Mouse (Mus musculus) testis, adult 2 months (tissue): ENCODE data around the gene Ptpn7. TPM values are rescaled to one million over a fixed set of nuclear protein-coding genes. Genes with fewer than 3 reads are reported as not detected.
A peak's percentile ranks its signal among the peaks of the same experiment; 100 is the strongest.

Experiments used
- H3K27ac ChIP-seq: fragments of 200-500 bp; 2 replicates; pipeline ENCODE4 v1.5.1; 2012; ENCODE audit warnings: low read depth, low read length; ENCODE audit not compliant: control insufficient read depth, insufficient read depth
- H3K27me3 ChIP-seq: fragments of 200-500 bp; 2 replicates; pipeline ENCODE4 v1.6.1; 2012; ENCODE audit warnings: mild to moderate bottlenecking, low read length, moderate library complexity; ENCODE audit not compliant: control insufficient read depth, insufficient read depth
- H3K36me3 ChIP-seq: fragments of 200-500 bp; 2 replicates; pipeline ENCODE4 v1.6.1; 2012; ENCODE audit warnings: mild to moderate bottlenecking, low read length; ENCODE audit not compliant: control insufficient read depth, insufficient read depth
- H3K4me1 ChIP-seq: fragments of 200-500 bp; 2 replicates; pipeline ENCODE4 v1.6.1; 2012; ENCODE audit warnings: low read length; ENCODE audit not compliant: control insufficient read depth, insufficient read depth
- H3K4me3 ChIP-seq: fragments of 200-500 bp; 2 replicates; pipeline ENCODE4 v1.5.1; 2012; ENCODE audit warnings: low read depth, mild to moderate bottlenecking, low read length, moderate library complexity, mixed read lengths; ENCODE audit not compliant: control insufficient read depth
- CTCF ChIP-seq: fragments of 200-500 bp; IDR thresholded peaks from 2 replicates; pipeline ENCODE4 v1.5.1; 2012; ENCODE audit warnings: low read depth, mild to moderate bottlenecking, inconsistent platforms, low read length, moderate library complexity; ENCODE audit not compliant: control insufficient read depth, insufficient read depth, insufficient replicate concordance
- POLR2A ChIP-seq: fragments of 200-500 bp; IDR thresholded peaks from 2 replicates; pipeline ENCODE4 v1.6.1; 2012; ENCODE audit warnings: low read depth, mild to moderate bottlenecking, inconsistent platforms, low read length, moderate library complexity; ENCODE audit not compliant: control insufficient read depth
- polyA plus RNA-seq: library from polyadenylated mRNA; depleted of rRNA; stranded (reverse); fragments of >200 nt; gene quantifications from 2 replicates; pipeline ENCODE4 v1.2.3, GENCODE M21; 2012

Ptpn7 gene
- polyA plus RNA-seq, 1 experiment: 2.6 TPM

- no peak overlapping the region for H3K4me3 ChIP-seq
- H3K36me3 ChIP-seq: no peaks in the 10 kb centered on the region
- no peaks in the 10 kb centered on the region for H3K27me3 ChIP-seq
- TF ChIP-seq CTCF (no peak), POLR2A (no peak)
- H3K27ac ChIP-seq: no peak overlapping the region
- H3K4me1 ChIP-seq: peaks cover 16% of the 10 kb centered on the region
Measured at GRCm38 (mm10) chr1:135148476-135148875, 16.0 kb downstream of the Ptpn7 start.

GRCm38 (mm10) chr1:135148996-135149395 is 16.5 kb downstream of the Ptpn7 start:
- Histone ChIP-seq H3K27me3 (no peaks in the 10 kb centered on the region), H3K4me1 (peaks cover 16% of the 10 kb centered on the region), H3K36me3 (no peaks in the 10 kb centered on the region), H3K27ac (no peak overlapping the region), H3K4me3 (no peak overlapping the region)
- TF ChIP-seq POLR2A: no peak
- no peak for TF ChIP-seq CTCF

- no peak for TF ChIP-seq POLR2A
- TF ChIP-seq CTCF: no peak
- H3K4me3 ChIP-seq: peak overlapping the region; percentile 35; the same call in 1 of the 2 replicates
- no peak overlapping the region for H3K27ac ChIP-seq
- H3K36me3 ChIP-seq: no peaks in the 10 kb centered on the region
- no peaks in the 10 kb centered on the region for H3K27me3 ChIP-seq
- peaks cover 3% of the 10 kb centered on the region for H3K4me1 ChIP-seq
Measured at GRCm38 (mm10) chr1:135154011-135154410, 21.5 kb downstream of the Ptpn7 start.

DNA sequence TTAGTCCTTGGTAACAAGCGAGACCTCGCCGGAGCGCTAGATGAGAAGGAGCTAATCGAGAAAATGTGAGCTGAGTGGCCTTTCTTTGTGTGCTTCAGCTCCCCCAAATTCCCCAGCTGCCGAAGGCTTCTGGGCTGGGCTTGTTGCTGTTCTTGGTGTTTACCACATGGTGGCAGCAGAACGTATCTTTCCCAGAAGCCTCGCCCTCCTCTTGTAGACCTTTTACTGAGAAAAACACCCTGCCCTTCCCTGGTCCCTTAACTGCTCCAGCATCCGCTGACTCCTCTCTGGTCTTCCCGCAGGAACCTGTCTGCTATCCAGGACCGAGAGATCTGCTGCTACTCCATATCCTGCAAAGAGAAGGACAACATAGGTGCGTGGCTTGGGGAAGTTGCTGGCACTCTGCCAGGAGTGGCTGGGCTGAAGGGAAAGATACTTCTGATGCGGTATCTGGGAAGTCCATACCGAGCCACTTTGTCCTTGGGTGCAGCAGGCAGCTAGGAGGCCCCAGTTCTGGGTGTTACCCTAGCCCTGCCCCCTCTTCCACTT is 22.0 kb downstream of the Ptpn7 start:
- H3K27me3 ChIP-seq: no peaks in the 10 kb centered on the region
- no peaks in the 10 kb centered on the region for H3K36me3 ChIP-seq
- peak; percentile 70; the same call in 1 of the 2 replicates for TF ChIP-seq CTCF
- no peak for TF ChIP-seq POLR2A

DNA sequence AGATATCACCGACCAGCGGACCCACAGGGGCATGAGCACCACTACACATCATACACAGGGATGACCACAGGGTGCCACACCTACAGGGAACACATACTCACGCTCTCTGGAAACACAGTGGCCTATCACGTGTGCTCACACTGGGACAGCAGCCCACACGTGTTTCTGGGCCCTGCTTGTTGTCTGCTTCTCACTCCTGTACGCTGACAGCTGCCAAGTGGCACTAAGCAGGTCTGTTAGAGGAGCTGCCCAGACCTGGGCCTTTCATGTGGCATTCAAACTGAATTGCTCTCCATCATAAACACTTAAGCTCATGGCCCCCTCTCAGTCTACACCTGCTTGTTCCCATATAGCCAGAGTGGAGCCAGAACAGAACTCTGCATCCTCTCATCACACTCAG is 23.8 kb downstream of the Ptpn7 start:
- Histone ChIP-seq H3K4me3 (no peak overlapping the region), H3K27me3 (no peaks in the 10 kb centered on the region), H3K4me1 (peaks cover 10% of the 10 kb centered on the region), H3K36me3 (no peaks in the 10 kb centered on the region), H3K27ac (no peak overlapping the region)
- no peak for TF ChIP-seq CTCF
- TF ChIP-seq POLR2A: no peak

More for the DNA sequence above, 22.0 kb downstream of the Ptpn7 start:
- no peak overlapping the region for H3K27ac ChIP-seq
- peak overlapping the region; percentile 35; the same call in 1 of the 2 replicates for H3K4me3 ChIP-seq
- peaks cover 3% of the 10 kb centered on the region for H3K4me1 ChIP-seq

- Histone ChIP-seq H3K27me3 (no peaks in the 10 kb centered on the region), H3K4me3 (no peak overlapping the region), H3K36me3 (no peaks in the 10 kb centered on the region), H3K27ac (no peak overlapping the region), H3K4me1 (peaks cover 11% of the 10 kb centered on the region)
- TF ChIP-seq POLR2A (no peak), CTCF (no peak)
Measured at GRCm38 (mm10) chr1:135158633-135159032, 26.1 kb downstream of the Ptpn7 start.

- Histone ChIP-seq H3K4me3 (no peak overlapping the region), H3K27me3 (no peaks in the 10 kb centered on the region), H3K4me1 (peaks cover 11% of the 10 kb centered on the region), H3K36me3 (no peaks in the 10 kb centered on the region), H3K27ac (no peak overlapping the region)
- TF ChIP-seq POLR2A: no peak
- TF ChIP-seq CTCF: no peak
Measured at GRCm38 (mm10) chr1:135159074-135159473, 26.6 kb downstream of the Ptpn7 start.
